Mouse (Mus musculus) liver, postnatal 0 days (tissue): Measurements from ENCODE around the gene St6galnac4.

Experiments used
- CTCF ChIP-seq: sonication (generic); IDR thresholded peaks from 2 replicates; pipeline ENCODE4 v1.5.1; 2016; ENCODE audit warnings: antibody characterized with exemption, low read depth
- EP300 ChIP-seq: IDR thresholded peaks from 2 replicates; pipeline ENCODE4 v1.6.1; 2016; ENCODE audit warnings: antibody characterized with exemption, low read depth, mild to moderate bottlenecking

- TF ChIP-seq CTCF (no peak), EP300 (no peak)
Observed at GRCm38 (mm10) chr2:32607262-32607947, 20.5 kb downstream of the St6galnac4 start.
